Mouse (Mus musculus) right cerebral cortex, adult 2 months (tissue): ENCODE measurements around the gene Patj.

Experiments
- DNase-seq, 2 experiments: peaks; one replicate each; pipeline ENCODE4 v3.0.0; 2021 to 2022; ENCODE audit warnings: low spot score in 2 of 2

Patj gene

GRCm38 (mm10) chr4:98725439-98725838 is 329.9 kb downstream of the Patj start:
- no peak for DNase-seq

- no peak for DNase-seq
Observed at GRCm38 (mm10) chr4:98726590-98727237, 331.1 kb downstream of the Patj start, which contains the start of gene L1td1. Gene L1td1, plus strand, starts transcription at chr4:98726734.

- no peak for DNase-seq
Observed at GRCm38 (mm10) chr4:98727295-98727958, 331.8 kb downstream of the Patj start.

- no peak for DNase-seq
Observed at GRCm38 (mm10) chr4:98727959-98728347, 332.4 kb downstream of the Patj start.

GRCm38 (mm10) chr4:98728716-98729115 is 333.1 kb downstream of the Patj start:
- no peak for DNase-seq

GRCm38 (mm10) chr4:98733660-98734059 is 338.1 kb downstream of the Patj start:
- DNase-seq: no peak

GRCm38 (mm10) chr4:98739753-98740152 is 344.2 kb downstream of the Patj start:
- peak in 1 of 2 experiments; percentile 3 for DNase-seq

DNA sequence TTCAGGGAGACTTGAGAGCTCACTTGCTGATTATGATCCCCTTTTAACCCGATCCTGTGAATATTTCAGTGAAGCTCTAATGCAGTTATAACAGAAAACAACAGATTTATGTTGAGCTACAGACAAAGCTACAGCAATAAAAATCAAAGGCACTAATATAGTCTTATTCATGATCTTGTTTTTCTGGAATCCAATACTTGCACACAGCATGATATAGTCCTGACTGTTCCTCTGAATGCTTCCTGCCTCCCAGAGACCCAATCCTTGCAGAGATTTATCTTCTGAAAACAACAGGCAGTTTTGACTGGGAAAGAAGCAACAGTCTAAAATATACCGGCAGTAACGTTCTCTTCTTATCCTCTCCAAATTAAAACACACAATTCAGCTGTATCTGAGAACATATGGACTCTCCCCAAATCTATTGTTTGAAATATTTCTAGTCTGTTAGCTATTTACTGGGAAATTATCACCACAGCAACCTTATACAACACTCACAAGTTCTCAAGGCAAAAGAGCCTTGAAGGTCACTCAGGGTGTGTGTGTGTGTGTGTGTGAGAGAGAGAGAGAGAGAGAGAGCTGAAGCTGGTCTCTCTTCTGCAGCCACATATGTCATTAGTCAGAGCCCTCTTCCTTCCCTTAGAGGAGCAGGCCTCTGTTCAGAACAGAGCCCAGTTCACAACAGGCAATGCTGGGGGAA is 347.8 kb downstream of the Patj start:
- no peak for DNase-seq

GRCm38 (mm10) chr4:98743906-98744210 is 348.3 kb downstream of the Patj start:
- no peak for DNase-seq

GRCm38 (mm10) chr4:98754456-98754855 is 358.9 kb downstream of the Patj start:
- DNase-seq: no peak

GRCm38 (mm10) chr4:98756141-98756540 is 360.6 kb downstream of the Patj start:
- no peak for DNase-seq

- no peak for DNase-seq
Observed at GRCm38 (mm10) chr4:98758012-98758821, 362.6 kb downstream of the Patj start.

- no peak for DNase-seq
Observed at GRCm38 (mm10) chr4:98758872-98759518, 363.4 kb downstream of the Patj start.

DNA sequence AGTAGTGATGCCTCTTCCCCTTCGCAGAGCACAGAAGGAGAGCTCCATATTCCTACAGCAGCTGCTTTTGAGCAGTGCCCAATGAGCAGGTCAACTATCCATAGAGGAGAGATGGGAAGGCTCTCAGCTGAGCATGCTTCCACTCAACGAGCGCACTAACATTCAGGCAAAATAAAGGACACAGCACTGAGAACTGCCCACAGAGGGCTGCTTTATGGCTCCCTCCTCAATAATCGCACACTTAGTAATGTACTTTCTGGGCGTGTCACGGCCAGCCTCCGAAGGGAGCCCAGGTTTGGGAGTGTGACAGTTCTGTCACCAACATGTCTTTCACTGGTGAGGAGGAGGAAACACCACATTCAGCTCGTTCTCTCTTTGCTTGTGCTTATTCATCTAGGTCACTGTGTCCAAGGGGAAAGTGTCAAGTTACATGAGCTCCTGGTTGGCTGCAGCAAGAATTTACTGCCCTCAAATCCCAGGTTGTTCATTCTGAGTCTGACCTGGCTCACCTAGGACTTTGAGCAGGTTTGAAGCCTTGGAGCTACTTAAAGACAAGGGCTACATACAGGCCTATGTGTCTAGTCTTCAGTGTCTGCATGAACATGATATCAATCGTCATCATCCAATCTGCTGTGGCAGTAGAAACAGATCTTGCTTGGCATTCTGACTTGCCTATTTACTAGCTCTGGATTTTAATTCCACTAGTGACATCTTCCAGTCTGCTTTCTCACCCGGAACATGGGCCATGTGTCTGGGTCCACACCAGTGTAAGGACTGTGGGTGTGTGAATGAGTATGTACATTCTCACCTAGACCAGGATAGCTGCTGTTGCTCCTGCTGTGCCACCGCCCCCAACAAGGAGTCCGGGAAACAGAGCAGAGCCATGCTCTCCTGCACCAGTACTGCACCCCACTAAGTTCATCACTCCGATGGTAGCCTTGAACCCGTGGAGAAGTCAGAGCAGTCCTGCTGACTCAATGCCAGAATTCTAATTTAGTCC is 371.8 kb downstream of the Patj start:
- DNase-seq: no peak
